Mouse (Mus musculus): ENCODE results near the gene Manf.

DNA sequence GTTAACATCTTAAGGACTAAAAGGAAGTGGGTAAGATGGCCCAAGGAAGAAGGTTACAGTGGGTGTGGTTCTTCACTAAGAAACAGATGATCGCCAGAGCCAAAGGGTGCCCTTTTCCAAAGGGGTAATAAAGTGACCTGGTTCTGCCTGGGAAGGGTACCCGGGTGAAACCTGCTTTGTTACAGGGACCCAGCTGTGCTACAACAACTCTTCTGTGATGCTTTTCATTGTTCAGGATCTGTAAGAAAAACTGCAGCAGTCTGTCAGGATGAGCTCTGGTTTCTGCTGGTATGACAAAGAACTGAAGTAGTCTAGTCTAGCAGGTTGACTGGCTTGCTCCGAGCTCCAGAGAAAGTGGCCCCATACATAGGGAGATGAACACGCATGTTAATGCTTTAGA, 9.6 kb downstream of the Manf start:
- no peak for TF ChIP-seq CTCF (IDR thresholded peaks at IDR 0.05; ENCODE audit: extremely low read depth, insufficient read depth, low read length)
- TF ChIP-seq POLR2A (IDR thresholded peaks at IDR 0.05; ENCODE audit: extremely low read depth, insufficient read depth, low read length): no peak

Measured in cortical plate, adult 2 months (tissue).